Mouse (Mus musculus) liver, embryonic 16.5 days (tissue): ENCODE measurements around the gene Ly6g6e. TPM values are rescaled to one million over a fixed set of nuclear protein-coding genes. Genes with fewer than 3 reads are reported as not detected.
A peak's percentile ranks its signal among the peaks of the same experiment; 100 is the strongest.
"Not testable (repeated sequence)": the region's sequence is repeated elsewhere in the genome, so short reads cannot be mapped to it uniquely, and the experiment has no call there.

Source experiments
- ATAC-seq: fragments of 200-750 bp; cut with Nextera tagmentation; 2 replicates; pipeline ENCODE4 v1.8.0; 2017; ENCODE audit warnings: low read depth, mild to moderate bottlenecking, moderate number of reproducible peaks, moderate library complexity
- H3K27ac ChIP-seq: fragments of 300-500 bp; sonication (generic); 2 replicates; pipeline ENCODE4 v1.5.1; 2014; ENCODE audit warnings: mild to moderate bottlenecking, low read length
- H3K27me3 ChIP-seq: fragments of 300-500 bp; sonication (generic); 2 replicates; pipeline ENCODE4 v1.6.1; 2014; ENCODE audit warnings: low read depth, low read length, mixed read lengths; ENCODE audit not compliant: control insufficient read depth, insufficient read depth
- H3K36me3 ChIP-seq: fragments of 300-500 bp; sonication (generic); 2 replicates; pipeline ENCODE4 v1.6.1; 2014; ENCODE audit warnings: mild to moderate bottlenecking; ENCODE audit not compliant: control insufficient read depth, insufficient read depth
- H3K4me1 ChIP-seq: fragments of 300-500 bp; sonication (generic); 2 replicates; pipeline ENCODE4 v1.6.1; 2014; ENCODE audit warnings: low read depth, low read length, mixed read lengths; ENCODE audit not compliant: control insufficient read depth
- H3K4me2 ChIP-seq: fragments of 300-500 bp; sonication (generic); 2 replicates; pipeline ENCODE4 v1.6.1; 2014; ENCODE audit warnings: low read depth, low read length, mixed read lengths
- H3K4me3 ChIP-seq: fragments of 300-500 bp; sonication (generic); 2 replicates; pipeline ENCODE4 v1.5.1; 2014; ENCODE audit warnings: low read depth, mild to moderate bottlenecking, low read length
- H3K9ac ChIP-seq: fragments of 300-500 bp; sonication (generic); 2 replicates; pipeline ENCODE4 v1.6.1; 2014; ENCODE audit warnings: low read depth, low read length
- H3K9me3 ChIP-seq: fragments of 300-500 bp; sonication (generic); replicated peaks from 2 replicates; pipeline ENCODE4 v1.6.1; 2016; ENCODE audit warnings: low read length; ENCODE audit not compliant: control insufficient read depth
- WGBS: fragments of 180-500 bp; shearing (Covaris S2); extraction: QIAGEN DNeasy Blood & Tissue Kit; methylation state at CpG from one replicate; pipeline ENCODE4 v1.1.7; 2014; ENCODE audit not compliant: insufficient replicate concordance; 5-methylcytosine and 5-hydroxymethylcytosine counted together
- polyA plus RNA-seq: library from polyadenylated mRNA; unstranded; fragments of >200 nt; fragmentation: Nextera tagmentation; extraction: Ambion mirVana; gene quantifications from 2 replicates; pipeline ENCODE4 v1.2.1, GENCODE M21; 2015

Ly6g6e gene
- polyA plus RNA-seq, 1 experiment from 2014 or later, result 0.17 TPM

DNA sequence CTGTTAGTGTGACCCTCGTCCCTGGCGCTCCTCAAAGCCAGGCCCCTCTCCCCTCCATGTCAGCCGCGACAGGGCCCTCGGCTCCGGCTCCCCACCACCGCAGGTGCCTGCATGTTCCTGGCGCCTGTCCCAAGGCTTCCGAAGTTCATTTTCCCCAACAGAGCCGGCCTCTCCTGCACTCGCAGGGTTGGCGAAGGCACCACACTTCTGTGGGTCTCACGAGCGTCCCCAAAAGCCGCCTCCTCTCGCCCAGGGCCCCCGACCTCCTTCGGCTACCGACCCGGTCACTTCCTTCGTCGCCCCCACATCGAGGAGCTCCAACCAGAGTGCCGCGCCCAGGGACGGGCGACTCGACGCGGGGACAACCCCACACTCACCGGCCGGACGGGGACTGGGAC is 44.0 kb downstream of the Ly6g6e start:
- no peak for ATAC-seq
- peak overlapping the region; percentile 97 for H3K9ac ChIP-seq
- H3K9me3 ChIP-seq, result no peaks in the 10 kb centered on the region
- H3K36me3 ChIP-seq, result peaks cover 27% of the 10 kb centered on the region
- no peaks in the 10 kb centered on the region for H3K27me3 ChIP-seq
- H3K4me1 ChIP-seq, result peaks cover 17% of the 10 kb centered on the region
- under 1% methylated on average over 33 of the region's 33 CpGs for WGBS
- peak overlapping the region; percentile 97 for H3K4me3 ChIP-seq
- peak overlapping the region; percentile 80 for H3K27ac ChIP-seq
- H3K4me2 ChIP-seq, result peak overlapping the region; percentile 87

DNA sequence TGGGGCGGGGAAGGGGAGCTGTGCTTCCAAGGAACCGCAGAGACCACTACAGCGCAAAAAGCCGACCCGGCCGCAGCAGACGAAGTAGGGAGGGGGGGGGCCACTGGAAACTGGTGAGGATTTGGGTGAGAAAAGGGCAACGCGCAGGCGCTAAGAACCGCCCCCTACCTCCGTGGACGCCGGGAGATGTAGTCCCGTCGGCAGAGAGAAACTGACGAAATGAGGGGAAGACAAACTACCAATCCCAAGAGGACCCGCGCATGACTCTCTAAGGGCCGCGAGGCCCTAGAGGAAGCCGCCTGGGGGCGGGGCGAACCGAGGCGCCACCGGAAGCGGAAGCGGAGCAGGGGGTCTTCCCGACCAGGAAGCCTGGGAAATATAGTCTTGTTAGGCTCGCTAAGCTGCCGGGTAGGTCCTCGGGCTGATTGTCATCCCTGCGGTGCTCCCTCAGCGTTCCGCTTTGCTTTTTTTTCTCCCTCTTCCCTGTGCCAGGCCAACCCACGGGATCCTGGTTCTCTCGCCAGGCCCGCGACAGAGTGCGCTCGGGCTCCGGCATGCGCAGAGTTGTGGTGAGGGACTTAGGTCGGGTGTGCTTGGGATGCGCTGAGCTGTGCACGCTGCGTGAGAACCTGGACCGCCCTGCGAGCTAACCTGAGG is 44.6 kb downstream of the Ly6g6e start, which contains the start of gene Gpank1:
Gpank1 (plus strand) TSS at position 313 of the 657 bp plus-strand sequence.
- no peaks in the 10 kb centered on the region for H3K27me3 ChIP-seq
- H3K4me1 ChIP-seq, result peaks cover 17% of the 10 kb centered on the region
- H3K4me2 ChIP-seq, result peak within 1 kb of the TSS; percentile 94
- H3K9me3 ChIP-seq, result no peaks in the 10 kb centered on the region
- H3K4me3 ChIP-seq, result peak within 1 kb of the TSS; percentile 97
- H3K36me3 ChIP-seq, result peaks cover 25% of the 10 kb centered on the region
- H3K27ac ChIP-seq, result peak within 1 kb of the TSS; percentile 95
- peak; percentile 94 for ATAC-seq
- peak within 1 kb of the TSS; percentile 97 for H3K9ac ChIP-seq
- WGBS, result under 1% methylated on average over 50 of the region's 50 CpGs

DNA sequence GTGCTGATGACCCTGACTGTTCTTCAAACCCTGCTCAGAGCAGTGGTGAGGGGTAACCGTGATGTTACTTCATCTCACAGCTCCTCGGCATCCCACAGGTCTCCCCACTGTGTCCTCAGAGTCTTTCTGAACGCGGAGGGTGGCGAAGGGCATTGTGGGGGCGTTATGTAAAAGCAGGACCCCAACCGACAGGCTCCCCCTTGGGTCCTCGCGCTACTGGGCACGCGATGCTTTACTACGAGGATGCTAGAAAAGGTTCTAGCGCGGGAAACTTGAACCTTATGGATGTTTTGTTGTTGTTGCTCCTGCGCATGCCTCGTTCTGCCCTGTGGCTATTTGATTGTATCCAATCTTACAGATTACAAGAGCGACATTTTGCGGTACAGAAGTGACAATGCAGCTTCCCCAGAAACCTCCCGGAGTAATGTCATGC is 45.2 kb downstream of the Ly6g6e start, which contains the start of gene Csnk2b:
Csnk2b (minus strand) TSS at position 183 of the 433 bp plus-strand sequence.
- Histone ChIP-seq H3K4me1 (peaks cover 23% of the 10 kb centered on the region), H3K4me3 (peak within 1 kb of the TSS; percentile 97), H3K9me3 (no peaks in the 10 kb centered on the region), H3K9ac (peak within 1 kb of the TSS; percentile 97), H3K27me3 (no peaks in the 10 kb centered on the region), H3K27ac (peak within 1 kb of the TSS; percentile 95), H3K36me3 (peaks cover 20% of the 10 kb centered on the region), H3K4me2 (peak within 1 kb of the TSS; percentile 94)
- WGBS, result 1% methylated on average over 19 of the region's 19 CpGs
- ATAC-seq, result no peak

DNA sequence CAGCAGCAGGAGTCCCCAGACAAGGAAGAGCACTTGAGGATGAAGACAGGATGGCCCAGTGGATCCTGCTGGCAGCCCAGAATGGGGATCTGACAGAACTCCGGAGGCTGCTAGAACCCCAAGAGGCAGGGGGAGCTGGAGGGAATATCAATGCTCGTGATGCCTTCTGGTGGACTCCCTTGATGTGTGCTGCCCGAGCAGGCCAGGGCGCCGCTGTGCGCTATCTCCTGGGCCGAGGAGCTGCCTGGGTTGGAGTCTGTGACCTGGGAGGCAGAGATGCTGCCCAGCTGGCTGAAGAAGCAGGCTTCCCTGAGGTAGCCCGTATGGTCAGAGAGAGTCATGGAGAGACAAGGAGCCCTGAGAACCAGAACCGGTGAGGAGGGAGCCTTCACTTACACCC is 46.6 kb downstream of the Ly6g6e start:
- H3K9me3 ChIP-seq, ATAC-seq, H3K36me3 ChIP-seq, H3K27ac ChIP-seq, H3K9ac ChIP-seq, H3K4me3 ChIP-seq, H3K4me2 ChIP-seq, H3K27me3 ChIP-seq: not testable (repeated sequence)
- WGBS, result 89% methylated on average over 9 of the region's 9 CpGs
- peaks cover 32% of the 10 kb centered on the region for H3K4me1 ChIP-seq

DNA sequence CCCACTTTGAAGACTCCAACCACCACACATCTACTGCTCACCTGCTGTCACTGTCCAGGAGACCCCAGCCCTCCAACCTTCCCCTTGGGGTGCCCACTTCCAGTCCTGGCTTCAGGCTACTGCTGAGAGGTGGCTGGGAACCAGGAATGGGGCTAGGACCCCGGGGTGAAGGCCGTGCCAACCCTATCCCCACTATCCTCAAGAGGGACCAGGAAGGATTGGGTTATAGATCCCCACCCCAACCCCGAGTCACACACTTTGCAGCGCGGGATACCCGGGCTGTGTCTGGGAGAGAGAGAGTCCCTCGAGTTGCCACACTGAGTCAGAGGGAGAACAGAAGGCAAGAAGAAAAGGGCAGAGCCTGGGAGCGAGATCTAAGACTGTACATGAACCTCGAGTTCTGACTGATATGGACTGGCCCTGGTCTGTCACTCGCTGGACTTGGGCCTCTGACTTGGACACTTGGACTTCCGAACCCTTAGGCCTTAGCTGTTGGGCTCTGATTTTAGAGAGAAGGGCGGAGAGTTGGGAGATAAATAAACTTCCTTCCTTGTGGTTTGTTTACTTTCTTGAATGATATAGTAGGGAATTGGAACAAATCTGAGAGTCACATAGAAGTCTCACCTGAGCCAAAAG is 47.7 kb downstream of the Ly6g6e start:
- not testable (repeated sequence) for H3K9me3 ChIP-seq, H3K9ac ChIP-seq, H3K4me2 ChIP-seq, H3K27me3 ChIP-seq, ATAC-seq, H3K36me3 ChIP-seq, H3K4me3 ChIP-seq
- Histone ChIP-seq H3K27ac (0 out of 2 replicates have a peak overlapping the region, but pooled peaks have one; percentile 2), H3K4me1 (peaks cover 37% of the 10 kb centered on the region)
- WGBS, result 75% methylated on average over 12 of the region's 12 CpGs

DNA sequence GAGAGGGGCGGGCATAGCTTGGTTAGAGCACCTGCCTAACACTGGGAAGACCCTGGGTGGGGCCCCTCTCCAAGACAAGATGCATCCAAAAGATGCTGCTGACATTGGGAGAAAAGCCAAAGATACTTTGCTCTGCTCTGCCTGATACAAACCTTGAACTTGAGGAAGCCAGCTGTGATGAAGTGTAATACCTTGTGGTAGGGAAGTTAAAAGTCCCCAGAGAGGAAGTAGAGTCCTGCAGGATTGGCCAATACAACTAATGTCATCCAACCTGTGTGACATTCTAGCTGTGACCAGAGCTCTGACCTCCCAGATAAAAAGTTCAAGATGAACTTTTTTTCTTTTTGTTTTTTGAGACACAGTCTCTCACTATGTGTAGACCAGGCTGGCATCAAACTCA is 48.4 kb downstream of the Ly6g6e start:
- Histone ChIP-seq H3K4me2 (peak overlapping the region; percentile 89; the same call in 1 of the 2 replicates), H3K36me3 (peaks cover 6% of the 10 kb centered on the region; the same call in 1 of the 2 replicates), H3K9ac (no peak overlapping the region), H3K9me3 (no peaks in the 10 kb centered on the region), H3K27ac (peak overlapping the region; percentile 92), H3K4me1 (peaks cover 33% of the 10 kb centered on the region), H3K4me3 (no peak overlapping the region), H3K27me3 (no peaks in the 10 kb centered on the region)
- 62% methylated on average over 1 of the region's 1 CpGs for WGBS
- ATAC-seq, result no peak

DNA sequence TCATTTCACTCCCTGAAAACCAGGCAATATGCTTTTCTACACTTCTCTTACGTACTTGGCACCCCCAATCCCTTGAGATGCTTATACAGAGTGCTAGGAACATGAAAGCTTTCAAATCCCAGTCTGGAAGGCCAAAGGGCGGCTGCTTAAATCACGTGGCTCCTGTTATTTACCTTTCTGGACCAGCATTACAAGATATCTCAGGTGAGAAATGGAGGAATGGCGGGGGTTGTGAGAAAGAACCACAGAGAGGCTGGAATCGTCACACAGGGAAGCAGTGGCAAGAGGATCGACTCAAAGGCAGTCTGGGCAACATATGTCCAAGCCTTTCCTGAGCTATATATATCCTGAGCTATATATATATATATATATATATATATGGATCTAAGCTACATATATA is 48.9 kb downstream of the Ly6g6e start:
- peak overlapping the region; percentile 81 for H3K9ac ChIP-seq
- no peak for ATAC-seq
- no peaks in the 10 kb centered on the region for H3K9me3 ChIP-seq
- H3K36me3 ChIP-seq, result peaks cover 6% of the 10 kb centered on the region; the same call in 1 of the 2 replicates
- H3K4me2 ChIP-seq, result peak overlapping the region; percentile 89
- WGBS, result 38% methylated on average over 6 of the region's 6 CpGs
- peaks cover 31% of the 10 kb centered on the region for H3K4me1 ChIP-seq
- H3K4me3 ChIP-seq, result peak overlapping the region; percentile 78
- H3K27ac ChIP-seq, result peak overlapping the region; percentile 92
- H3K27me3 ChIP-seq, result no peaks in the 10 kb centered on the region

DNA sequence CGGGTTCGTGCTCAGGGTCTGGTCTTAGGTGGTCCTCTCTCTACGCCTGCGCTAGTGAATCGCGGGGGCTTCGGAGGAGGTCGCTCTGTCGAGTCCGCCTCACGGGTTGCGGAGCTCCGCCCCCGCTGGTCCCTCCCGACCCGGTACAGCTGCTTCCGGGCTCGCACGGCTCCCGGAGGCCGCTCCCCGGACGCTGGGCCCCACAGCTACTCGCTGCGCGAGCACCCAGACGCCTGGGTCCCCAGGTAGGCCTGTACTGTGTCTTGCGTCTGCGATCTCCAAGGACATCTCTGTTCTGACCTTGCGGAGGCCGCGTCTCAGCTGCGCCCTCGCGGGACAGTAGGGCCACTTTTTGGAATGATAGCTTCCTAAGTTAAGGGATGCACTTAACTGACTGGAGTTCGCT is 49.5 kb downstream of the Ly6g6e start, which contains the start of gene D17H6S53E:
D17H6S53E (plus strand) TSS at position 168 of the 406 bp plus-strand sequence.
- Histone ChIP-seq H3K27ac (peak within 1 kb of the TSS; percentile 92), H3K4me1 (peaks cover 31% of the 10 kb centered on the region), H3K9me3 (no peaks in the 10 kb centered on the region), H3K4me2 (peak within 1 kb of the TSS; percentile 89), H3K4me3 (peak within 1 kb of the TSS; percentile 78), H3K9ac (peak within 1 kb of the TSS; percentile 81), H3K36me3 (peaks cover 6% of the 10 kb centered on the region; the same call in 1 of the 2 replicates), H3K27me3 (no peaks in the 10 kb centered on the region)
- 0% methylated on average over 36 of the region's 36 CpGs for WGBS
- ATAC-seq, result peak; percentile 71

DNA sequence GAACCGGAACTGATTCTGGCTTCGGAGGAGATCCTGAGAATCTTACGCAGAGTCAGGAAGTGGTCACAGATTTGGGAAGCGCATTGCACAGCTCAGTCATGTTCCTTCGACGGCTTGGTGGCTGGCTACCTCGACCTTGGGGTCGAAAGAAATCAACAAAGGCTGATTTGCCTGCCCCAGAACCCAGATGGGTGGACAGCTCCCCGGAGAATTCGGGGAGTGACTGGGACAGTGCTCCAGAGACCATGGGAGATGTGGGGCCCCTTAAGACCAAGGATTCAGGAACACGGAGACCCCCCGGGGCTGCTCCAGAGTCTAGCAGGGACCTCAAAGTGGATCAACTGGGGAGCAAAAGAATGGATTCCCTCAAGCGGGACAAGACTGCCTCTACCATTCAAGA is 50.3 kb downstream of the Ly6g6e start:
- Histone ChIP-seq H3K36me3 (peaks cover 6% of the 10 kb centered on the region; the same call in 1 of the 2 replicates), H3K4me3 (peak overlapping the region; percentile 78), H3K4me2 (peak overlapping the region; percentile 89), H3K9me3 (no peaks in the 10 kb centered on the region), H3K9ac (peak overlapping the region; percentile 81), H3K27ac (peak overlapping the region; percentile 92), H3K4me1 (peaks cover 28% of the 10 kb centered on the region), H3K27me3 (no peaks in the 10 kb centered on the region)
- WGBS, result 50% methylated on average over 13 of the region's 13 CpGs
- no peak for ATAC-seq
